Mouse (Mus musculus) kidney, embryonic 14.5 days (tissue): Measurements from ENCODE around the gene Nkx2-1. TPM values are rescaled to one million over a fixed set of nuclear protein-coding genes. Genes with fewer than 3 reads are reported as not detected.
"Not testable (repeated sequence)": the region's sequence is repeated elsewhere in the genome, so short reads cannot be mapped to it uniquely, and the experiment has no call there.

Experiments used
- ATAC-seq: fragments of 200-750 bp; cut with Nextera tagmentation; 2 replicates; pipeline ENCODE4 v1.8.0; 2017; ENCODE audit warnings: moderate number of reproducible peaks, mild to moderate bottlenecking, moderate TSS enrichment, moderate library complexity; ENCODE audit not compliant: low FRiP score, low TSS enrichment
- H3K27ac ChIP-seq: fragments of 300-500 bp; sonication (generic); 2 replicates; pipeline ENCODE4 v1.5.1; 2014; ENCODE audit warnings: low read depth, mild to moderate bottlenecking, low read length, moderate library complexity, mixed read lengths
- H3K27me3 ChIP-seq: fragments of 300-500 bp; sonication (generic); 2 replicates; pipeline ENCODE4 v1.6.1; 2014; ENCODE audit warnings: mild to moderate bottlenecking, low read length; ENCODE audit not compliant: control insufficient read depth, insufficient read depth
- H3K36me3 ChIP-seq: fragments of 300-500 bp; sonication (generic); 2 replicates; pipeline ENCODE4 v1.6.1; 2014; ENCODE audit warnings: low read length, mixed read lengths; ENCODE audit not compliant: control insufficient read depth, insufficient read depth
- H3K4me1 ChIP-seq: fragments of 300-500 bp; sonication (generic); 2 replicates; pipeline ENCODE4 v1.6.1; 2014; ENCODE audit warnings: low read length, mixed read lengths; ENCODE audit not compliant: control insufficient read depth, insufficient read depth
- H3K4me2 ChIP-seq: fragments of 300-500 bp; sonication (generic); replicated peaks from 2 replicates; pipeline ENCODE4 v1.6.1; 2014; ENCODE audit warnings: low read depth, mild to moderate bottlenecking, low read length
- H3K4me3 ChIP-seq: fragments of 300-500 bp; sonication (generic); 2 replicates; pipeline ENCODE4 v1.5.1; 2014; ENCODE audit warnings: mild to moderate bottlenecking, low read length
- H3K9ac ChIP-seq: fragments of 300-500 bp; sonication (generic); 2 replicates; pipeline ENCODE4 v1.6.1; 2014; ENCODE audit warnings: low read depth, mild to moderate bottlenecking, low read length, moderate library complexity
- H3K9me3 ChIP-seq: fragments of 300-500 bp; sonication (generic); 2 replicates; pipeline ENCODE4 v1.6.1; 2016; ENCODE audit warnings: low read length; ENCODE audit not compliant: control insufficient read depth
- WGBS: fragments of 180-500 bp; shearing (Covaris S2); extraction: QIAGEN DNeasy Blood & Tissue Kit; methylation state at CpG from one replicate; pipeline ENCODE4 v1.1.7; 2014; 5-methylcytosine and 5-hydroxymethylcytosine counted together
- polyA plus RNA-seq: library from polyadenylated mRNA; unstranded; fragments of >200 nt; fragmentation: Nextera tagmentation; extraction: Ambion mirVana; gene quantifications from 2 replicates; pipeline ENCODE4 v1.2.1, GENCODE M21; 2014

Nkx2-1 gene
- polyA plus RNA-seq, 1 experiment from 2014 or later = not detected

DNA sequence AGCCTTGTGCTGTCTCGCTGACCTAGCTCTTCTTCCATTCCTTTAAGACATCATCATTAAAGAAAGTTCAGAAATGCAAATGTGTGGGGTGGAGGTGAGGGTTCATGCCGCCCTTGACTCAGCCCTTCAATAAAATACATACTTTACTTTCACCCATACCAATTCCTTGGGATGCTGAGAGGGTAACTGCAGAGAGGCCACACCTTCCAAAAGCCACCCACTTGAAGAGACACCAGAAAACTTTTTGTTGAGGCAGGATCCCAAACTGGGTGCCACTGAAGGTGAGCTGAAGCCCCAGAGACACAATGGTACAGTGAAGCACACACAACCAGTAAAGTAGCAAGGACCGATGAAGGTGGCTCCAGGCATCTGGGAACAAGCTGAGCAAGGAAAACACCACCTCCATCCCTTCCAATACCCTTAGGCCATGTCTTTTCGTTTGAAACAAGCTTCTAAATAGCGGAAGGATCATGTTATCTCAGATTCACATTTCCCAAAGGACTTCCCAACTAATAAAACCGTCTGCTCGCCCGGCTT lies 8.6 kb downstream of the Nkx2-1 start:
- WGBS = 1% methylated on average over 8 of the region's 8 CpGs
- H3K36me3 ChIP-seq = no peaks in the 10 kb centered on the region
- H3K9me3 ChIP-seq = no peaks in the 10 kb centered on the region
- H3K9ac ChIP-seq = no peak overlapping the region
- ATAC-seq = no peak
- no peak overlapping the region for H3K4me3 ChIP-seq
- peaks cover 93% of the 10 kb centered on the region for H3K27me3 ChIP-seq
- H3K27ac ChIP-seq = no peak overlapping the region
- no peak overlapping the region for H3K4me2 ChIP-seq
- no peaks in the 10 kb centered on the region for H3K4me1 ChIP-seq

DNA sequence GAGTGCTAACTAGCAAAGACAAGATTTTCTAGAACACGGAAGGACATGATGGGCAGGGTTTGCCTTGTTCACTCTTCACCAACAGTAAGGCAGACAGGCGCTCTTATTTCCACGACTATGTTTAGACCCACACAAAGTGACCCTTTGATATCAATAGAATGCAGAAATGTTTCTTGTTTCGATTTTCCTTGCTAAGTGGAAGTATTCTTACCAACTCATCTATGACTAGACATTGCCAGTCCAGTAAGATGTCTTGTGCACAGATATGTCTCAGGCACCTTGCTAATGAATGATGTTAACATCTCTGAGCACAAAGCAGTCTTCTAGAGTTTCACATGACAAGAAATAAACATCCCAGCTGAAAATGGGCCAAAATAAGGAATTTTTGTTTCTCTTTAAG lies 9.6 kb downstream of the Nkx2-1 start:
- H3K4me3 ChIP-seq = no peak overlapping the region
- no peak overlapping the region for H3K9ac ChIP-seq
- no peak for ATAC-seq
- H3K27me3 ChIP-seq = peaks cover 96% of the 10 kb centered on the region
- H3K9me3 ChIP-seq = no peaks in the 10 kb centered on the region
- H3K4me1 ChIP-seq = no peaks in the 10 kb centered on the region
- H3K36me3 ChIP-seq = no peaks in the 10 kb centered on the region
- H3K27ac ChIP-seq = no peak overlapping the region
- 27% methylated on average over 4 of the region's 4 CpGs for WGBS
- no peak overlapping the region for H3K4me2 ChIP-seq

DNA sequence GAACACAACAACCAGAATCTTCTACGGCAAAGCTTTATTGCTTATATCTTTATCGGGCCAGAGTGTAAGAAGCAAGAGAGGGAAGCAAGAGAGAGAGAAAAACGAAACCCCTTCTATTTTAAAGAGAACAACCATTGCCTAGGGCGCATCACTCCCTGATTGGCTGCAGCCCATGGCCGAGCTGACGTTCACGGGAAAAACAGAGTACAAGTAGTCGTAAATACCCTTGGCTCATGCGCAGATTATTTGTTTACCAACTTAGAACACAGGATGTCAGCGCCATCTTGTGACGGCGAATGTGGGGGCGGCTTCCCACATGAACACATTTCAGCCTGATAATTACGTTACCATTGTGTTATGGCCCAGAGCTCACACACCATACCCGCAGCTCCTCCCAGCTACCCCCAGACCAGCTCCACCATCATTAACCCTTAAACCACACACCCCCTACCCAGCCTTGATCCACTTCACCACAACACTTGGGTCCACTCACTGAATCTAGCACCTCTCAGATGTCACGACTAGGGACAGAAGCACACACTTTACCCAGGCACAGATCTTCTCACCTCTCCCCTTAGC lies 11.4 kb downstream of the Nkx2-1 start:
- H3K36me3 ChIP-seq, H3K4me2 ChIP-seq, H3K4me1 ChIP-seq, H3K9ac ChIP-seq, H3K4me3 ChIP-seq, H3K27ac ChIP-seq, H3K9me3 ChIP-seq: not testable (repeated sequence)
- peaks cover 93% of the 10 kb centered on the region for H3K27me3 ChIP-seq
- peak; percentile 56; the same call in 1 of the 2 replicates for ATAC-seq
- under 1% methylated on average over 9 of the region's 16 CpGs for WGBS

DNA sequence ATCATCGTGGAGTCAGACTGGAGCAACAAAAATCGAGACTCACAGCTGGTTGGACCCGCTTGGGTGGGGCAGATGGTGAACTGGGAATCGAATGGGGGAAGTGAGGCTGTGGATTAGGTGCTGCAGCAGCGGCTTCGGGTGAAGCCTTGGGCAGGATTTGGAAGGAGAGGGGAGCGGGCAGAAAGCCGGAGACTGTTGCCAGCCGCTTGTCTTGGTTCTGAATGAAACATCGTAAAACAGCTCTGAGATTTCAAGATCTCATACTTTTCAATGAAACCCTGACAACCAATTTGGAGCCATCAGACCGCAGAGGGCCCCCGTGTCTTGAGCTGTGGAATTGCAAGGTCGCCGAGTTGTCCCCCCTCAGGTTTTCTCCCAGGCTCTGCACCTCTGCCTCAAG lies 12.5 kb downstream of the Nkx2-1 start:
- no peak overlapping the region for H3K4me2 ChIP-seq
- no peak for ATAC-seq
- no peaks in the 10 kb centered on the region for H3K4me1 ChIP-seq
- peaks cover 93% of the 10 kb centered on the region for H3K27me3 ChIP-seq
- no peak overlapping the region for H3K9ac ChIP-seq
- 4% methylated on average over 14 of the region's 14 CpGs for WGBS
- no peak overlapping the region for H3K4me3 ChIP-seq
- no peaks in the 10 kb centered on the region for H3K9me3 ChIP-seq
- H3K27ac ChIP-seq = no peak overlapping the region
- no peaks in the 10 kb centered on the region for H3K36me3 ChIP-seq

DNA sequence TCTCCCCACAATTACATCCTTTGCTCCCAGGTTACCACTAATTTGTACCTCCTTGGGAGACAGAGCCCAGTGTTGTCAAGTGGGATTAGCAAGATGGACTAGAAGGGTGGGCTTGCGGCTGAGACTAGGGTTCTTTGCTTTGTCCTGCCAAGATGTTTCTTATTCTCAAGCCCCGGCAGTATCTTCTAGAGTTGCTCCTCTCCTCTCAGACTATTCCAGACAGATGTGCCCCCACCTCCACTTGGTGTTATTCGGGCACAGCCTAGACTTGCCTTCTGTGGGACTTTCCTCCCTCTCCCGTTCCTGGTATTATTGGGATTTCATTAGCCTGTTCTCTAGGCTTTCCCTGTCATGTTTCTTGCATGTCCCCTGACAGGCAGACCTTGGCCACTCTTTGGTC lies 14.5 kb downstream of the Nkx2-1 start:
- H3K27me3 ChIP-seq = peaks cover 93% of the 10 kb centered on the region
- ATAC-seq = no peak
- no peak overlapping the region for H3K4me3 ChIP-seq
- no peak overlapping the region for H3K9ac ChIP-seq
- H3K9me3 ChIP-seq = no peaks in the 10 kb centered on the region
- H3K36me3 ChIP-seq = no peaks in the 10 kb centered on the region
- no peak overlapping the region for H3K4me2 ChIP-seq
- 14% methylated on average over 4 of the region's 4 CpGs for WGBS
- H3K27ac ChIP-seq = no peak overlapping the region
- no peaks in the 10 kb centered on the region for H3K4me1 ChIP-seq

DNA sequence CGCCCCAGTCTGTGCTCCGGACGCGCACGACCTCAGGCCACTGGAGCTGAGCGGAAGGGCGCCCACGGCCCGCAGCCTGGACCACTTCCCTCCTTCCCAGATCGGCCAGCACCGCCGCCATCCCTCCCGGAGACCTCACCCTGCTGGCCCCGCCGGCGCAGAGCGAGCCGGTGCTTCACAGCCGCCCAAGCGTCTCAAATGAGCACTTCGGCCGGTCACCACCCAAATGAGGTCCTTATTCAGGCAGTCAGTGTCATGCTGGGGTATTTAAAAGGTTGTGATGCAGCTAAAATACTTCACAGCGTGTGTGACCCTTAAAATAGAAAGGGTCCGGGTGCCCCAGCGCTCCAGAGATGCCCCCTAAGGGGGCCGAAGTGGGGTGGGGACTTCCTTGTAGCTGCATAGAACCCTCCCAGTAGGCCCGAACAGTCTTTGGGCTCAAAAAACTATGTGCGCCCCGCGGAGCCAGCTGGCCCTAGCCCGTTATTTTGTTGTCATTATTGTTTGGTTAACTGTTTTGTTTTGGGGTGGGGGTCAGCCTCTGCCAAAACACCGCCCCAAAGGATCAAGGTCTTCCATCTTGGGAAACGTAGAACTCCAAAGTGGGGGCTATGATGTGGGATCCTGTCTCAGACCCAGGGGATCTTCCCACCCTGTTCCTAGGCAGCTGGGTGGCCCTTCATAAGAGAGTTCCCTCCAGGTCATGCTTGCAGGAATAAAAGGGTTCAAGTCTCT lies 15.4 kb downstream of the Nkx2-1 start:
- Histone ChIP-seq H3K4me1 (no peaks in the 10 kb centered on the region), H3K4me3 (no peak overlapping the region; the same call in 1 of the 2 replicates), H3K27ac (no peak overlapping the region), H3K27me3 (peaks cover 90% of the 10 kb centered on the region), H3K4me2 (no peak overlapping the region), H3K9me3 (no peaks in the 10 kb centered on the region), H3K9ac (no peak overlapping the region), H3K36me3 (no peaks in the 10 kb centered on the region)
- ATAC-seq = peak; percentile 55
- under 1% methylated on average over 33 of the region's 33 CpGs for WGBS

DNA sequence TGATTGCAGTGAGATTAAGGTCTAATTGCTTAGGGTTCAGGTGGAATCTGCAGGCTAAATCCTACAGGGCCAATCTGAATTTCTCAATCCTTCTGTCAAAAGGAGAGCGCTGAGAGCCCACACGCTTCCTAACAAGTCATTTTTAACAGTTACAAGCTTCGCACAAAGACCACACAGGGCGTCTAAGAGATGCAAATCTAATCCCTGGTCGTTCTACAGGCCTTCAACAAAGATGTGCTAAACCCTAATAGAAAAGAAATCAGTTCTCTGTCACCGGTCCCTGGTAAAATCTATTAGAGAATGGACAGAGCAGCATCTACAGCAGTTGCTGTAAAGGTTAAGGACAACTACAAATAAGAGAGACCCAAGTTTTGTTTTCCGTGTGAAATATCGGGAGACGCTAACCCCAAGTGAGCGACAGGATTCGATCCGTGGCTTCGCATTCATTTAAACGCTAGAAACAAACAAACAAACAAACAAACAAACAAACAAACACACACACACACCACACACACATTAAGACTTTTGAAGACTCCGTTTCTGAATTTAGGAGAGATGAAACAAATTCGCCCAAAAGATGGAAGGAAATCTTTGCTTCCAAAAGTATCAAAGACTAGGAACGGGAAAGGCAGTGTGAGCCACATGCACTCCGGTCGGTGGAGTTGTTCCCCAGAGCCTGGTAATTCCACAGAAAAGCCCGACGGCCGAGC lies 16.2 kb downstream of the Nkx2-1 start:
- Histone ChIP-seq H3K9ac (no peak overlapping the region), H3K4me3 (no peak overlapping the region), H3K4me1 (no peaks in the 10 kb centered on the region), H3K4me2 (no peak overlapping the region), H3K9me3 (no peaks in the 10 kb centered on the region), H3K36me3 (no peaks in the 10 kb centered on the region), H3K27me3 (peaks cover 86% of the 10 kb centered on the region), H3K27ac (no peak overlapping the region)
- no peak for ATAC-seq
- WGBS = 1% methylated on average over 22 of the region's 22 CpGs

DNA sequence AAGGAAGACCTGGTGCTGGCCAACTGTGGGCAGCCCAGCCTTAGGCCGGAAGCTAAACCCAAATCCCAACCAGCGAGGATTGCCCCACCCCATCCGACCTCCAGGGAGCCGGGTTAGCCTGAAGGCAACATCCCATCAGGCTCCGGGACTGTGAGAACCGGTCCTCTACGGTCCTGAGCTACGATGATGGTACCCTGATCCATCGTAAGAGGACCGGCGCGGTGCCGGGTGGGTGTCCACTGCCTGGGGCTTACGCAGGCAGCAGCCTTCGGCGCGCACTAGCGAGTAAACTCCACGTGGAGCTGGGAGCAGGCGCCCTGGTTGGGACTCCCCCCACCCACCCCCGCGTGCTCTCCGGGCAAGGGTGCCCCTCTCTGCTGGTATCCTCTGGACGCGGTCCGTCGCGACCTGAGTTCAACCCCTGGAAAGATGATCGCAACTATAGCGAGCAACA lies 16.9 kb downstream of the Nkx2-1 start:
- Histone ChIP-seq H3K4me2 (peak overlapping the region; percentile 19), H3K4me3 (peak overlapping the region; percentile 14), H3K9me3 (no peaks in the 10 kb centered on the region), H3K9ac (no peak overlapping the region), H3K4me1 (no peaks in the 10 kb centered on the region), H3K27me3 (peaks cover 88% of the 10 kb centered on the region), H3K36me3 (no peaks in the 10 kb centered on the region), H3K27ac (no peak overlapping the region)
- peak; percentile 60; the same call in 1 of the 2 replicates for ATAC-seq
- under 1% methylated on average over 30 of the region's 30 CpGs for WGBS
